Mouse (Mus musculus) embryo, embryonic 10.5 days (tissue): ENCODE results near the gene Acvr2a.
"Not testable (repeated sequence)": the region's sequence is repeated elsewhere in the genome, so short reads cannot be mapped to it uniquely, and the experiment has no call there.

Experiments
- DNase-seq: peaks from one replicate; pipeline ENCODE4 v3.0.0-alpha.2; 2015; ENCODE audit warnings: low spot score

The Acvr2a gene

DNA sequence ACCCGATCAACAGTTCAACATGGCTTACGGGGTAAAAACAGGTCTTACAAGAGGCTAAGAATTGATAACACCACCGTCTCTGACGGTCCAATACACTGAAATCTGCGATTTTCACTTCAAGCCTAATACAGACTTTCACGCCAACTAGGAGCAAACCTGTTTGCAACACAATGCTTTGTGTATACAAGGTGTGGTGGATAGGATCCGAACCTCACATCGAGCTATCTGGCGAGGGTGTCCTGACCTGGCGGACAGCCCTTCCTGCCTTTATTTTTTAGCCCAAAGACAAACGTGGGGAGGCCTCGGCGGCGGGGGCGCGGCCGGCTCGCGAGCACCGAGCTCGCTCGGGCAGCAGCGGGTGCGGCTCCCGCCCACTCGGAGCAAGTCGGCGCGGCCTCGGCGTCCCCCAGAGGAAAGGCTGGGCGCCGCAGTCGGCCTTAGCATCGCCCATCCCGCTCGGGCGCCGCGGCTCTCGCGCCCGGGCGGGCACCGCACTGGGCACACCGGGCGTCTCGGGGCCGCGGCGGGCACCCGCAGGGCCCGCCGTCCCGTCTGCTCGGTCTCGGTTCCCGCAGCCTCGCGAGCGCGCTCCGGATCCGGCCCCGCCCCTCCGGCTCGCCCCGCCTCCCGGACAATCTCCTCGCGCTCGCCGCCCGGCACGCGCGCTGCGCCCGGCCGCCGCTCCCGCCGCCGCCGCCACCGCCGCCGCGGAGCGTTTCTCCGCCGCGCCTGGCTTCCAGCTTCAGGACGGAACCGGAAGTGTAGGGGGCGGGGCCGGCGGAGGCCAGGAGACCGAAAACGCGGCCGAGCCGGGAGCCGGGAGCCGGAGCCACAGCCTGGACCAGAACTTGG, at the start of gene Acvr2a:
Gene Acvr2a (plus strand): TSS at position 739 of the 852 bp plus-strand sequence.
- DNase-seq, result peak; percentile 94

DNA sequence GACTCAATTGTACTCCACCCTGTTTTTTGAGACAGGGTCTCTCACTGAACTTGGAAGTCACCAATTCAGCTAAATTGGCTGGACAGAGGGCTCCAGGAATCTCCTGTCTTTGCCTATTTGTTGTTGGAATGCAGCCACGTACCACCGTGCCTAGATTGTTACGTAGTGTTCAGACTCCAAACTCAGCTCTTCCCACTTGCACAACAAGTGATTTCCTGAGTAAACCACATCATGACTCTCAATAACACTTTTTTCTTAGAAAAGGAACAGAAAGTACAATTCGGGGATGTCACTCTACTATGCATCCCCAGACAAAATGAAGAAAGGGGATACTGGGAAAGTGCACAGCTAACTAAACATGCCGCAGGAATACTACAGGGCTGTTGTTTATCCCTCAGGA, 47.4 kb upstream of the Acvr2a start:
- no peak for DNase-seq

DNA sequence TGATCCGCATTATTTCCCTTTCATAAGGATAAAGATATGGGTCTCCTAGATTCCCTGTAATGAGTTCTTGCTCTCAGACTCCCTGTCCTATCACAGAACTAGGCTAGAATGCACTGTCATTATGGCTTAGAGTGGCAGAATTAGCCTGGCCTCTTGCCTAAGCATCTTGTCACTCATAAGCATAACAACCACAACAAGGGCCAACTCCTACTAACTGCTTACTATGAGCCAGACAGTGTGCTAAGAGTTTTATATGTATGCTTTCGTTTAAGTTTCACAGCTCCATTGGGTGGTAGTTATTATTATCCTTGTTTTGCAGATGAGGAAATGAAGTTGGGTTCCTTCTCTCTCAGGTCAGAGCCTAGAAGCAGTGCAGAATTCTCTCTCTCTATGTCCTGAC, 46.1 kb upstream of the Acvr2a start:
- no peak for DNase-seq

DNA sequence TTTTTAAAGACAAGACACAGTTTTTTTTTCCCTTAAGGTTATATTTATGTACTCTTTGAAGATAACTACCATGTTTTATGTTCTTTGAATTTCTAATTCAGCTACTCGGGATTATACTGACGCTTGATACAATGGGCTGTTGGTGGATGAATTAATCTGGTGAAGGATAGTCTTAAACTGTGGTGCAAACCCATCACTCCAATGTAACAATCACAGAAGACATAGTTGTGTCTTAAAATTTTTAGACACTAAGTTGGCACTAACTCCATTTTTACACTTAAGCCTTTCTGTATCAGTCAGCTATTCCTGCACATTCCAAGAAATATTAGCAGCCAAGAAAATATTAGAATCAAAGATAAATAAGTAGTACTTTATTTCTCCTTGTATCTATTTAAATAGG, 45.7 kb upstream of the Acvr2a start:
- no peak for DNase-seq

DNA sequence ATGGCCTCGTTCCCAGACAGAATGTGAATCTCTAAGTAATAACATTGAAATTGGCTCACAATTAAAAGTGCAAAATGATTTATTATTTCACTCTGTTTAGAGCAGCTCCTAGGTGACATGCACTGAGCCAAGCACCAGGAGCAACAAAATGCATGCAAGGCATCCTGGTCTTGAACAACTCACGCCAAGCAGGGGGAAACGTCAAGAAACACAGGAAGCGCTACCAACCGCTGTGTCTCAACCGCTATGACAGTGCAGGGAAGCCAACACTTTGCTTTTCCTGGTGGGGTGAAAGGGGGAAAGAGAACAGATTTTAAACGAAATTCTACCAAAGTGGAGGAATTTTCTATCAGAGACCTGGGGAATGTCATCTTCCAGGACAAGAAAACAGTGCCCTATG, 43.8 kb upstream of the Acvr2a start:
- no peak for DNase-seq

DNA sequence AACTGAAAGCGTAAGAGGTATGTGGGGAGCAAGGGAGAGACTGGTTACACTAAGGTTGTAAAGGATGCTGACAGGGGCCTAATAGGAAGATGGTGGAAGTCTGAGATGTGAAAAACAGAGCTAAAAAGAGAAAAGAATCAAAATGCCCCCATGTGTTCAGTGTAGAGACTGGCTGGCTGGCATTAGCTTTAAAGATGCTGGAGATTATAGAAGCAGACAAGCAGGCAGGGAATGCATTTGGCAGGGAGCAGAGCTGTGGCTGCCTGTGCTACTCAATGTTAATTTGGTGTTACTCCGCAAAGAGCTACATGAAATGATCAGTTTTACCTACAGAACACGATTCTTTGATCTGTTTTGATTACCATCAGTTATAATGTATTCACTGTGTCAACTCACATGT, 43.3 kb upstream of the Acvr2a start:
- no peak for DNase-seq

DNA sequence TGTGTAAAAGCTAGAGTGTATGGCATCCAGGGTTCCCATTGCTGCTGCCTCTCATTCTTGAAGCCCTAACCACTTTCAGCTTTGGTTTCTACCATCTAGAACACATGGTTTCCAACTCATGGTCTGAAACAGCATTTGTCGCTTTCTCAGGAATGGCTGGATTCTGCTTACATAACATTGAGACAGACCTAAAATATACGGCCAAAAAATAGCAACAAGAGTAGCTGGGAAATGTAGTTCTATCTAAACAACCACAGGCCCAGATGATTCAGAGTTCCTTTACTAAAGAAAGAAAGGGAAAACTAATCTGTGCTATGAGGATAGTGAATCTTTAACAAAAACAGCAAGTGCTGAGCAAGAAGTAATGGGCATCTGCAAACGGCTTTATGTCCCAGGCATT, 38.6 kb upstream of the Acvr2a start:
- no peak for DNase-seq

DNA sequence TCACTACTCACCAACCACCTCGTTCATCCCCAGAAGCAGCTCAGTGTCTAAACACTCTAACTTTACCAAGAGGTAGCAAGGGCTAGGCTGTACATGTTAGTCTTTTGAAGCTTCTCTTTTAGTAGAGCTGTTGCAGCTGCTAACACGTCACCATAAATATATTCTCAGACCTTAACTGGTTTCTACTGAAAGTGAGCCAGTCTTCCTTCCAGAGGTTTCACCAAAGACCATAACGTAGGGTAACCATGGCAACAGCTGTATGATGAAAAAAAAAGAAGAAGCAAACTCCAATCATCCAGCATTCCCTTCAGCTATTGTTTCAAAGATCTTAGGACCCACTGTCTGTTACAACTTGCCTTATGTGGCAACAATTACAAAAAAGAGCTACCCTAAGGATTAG, 25.0 kb upstream of the Acvr2a start:
- DNase-seq, result peak; percentile 3

DNA sequence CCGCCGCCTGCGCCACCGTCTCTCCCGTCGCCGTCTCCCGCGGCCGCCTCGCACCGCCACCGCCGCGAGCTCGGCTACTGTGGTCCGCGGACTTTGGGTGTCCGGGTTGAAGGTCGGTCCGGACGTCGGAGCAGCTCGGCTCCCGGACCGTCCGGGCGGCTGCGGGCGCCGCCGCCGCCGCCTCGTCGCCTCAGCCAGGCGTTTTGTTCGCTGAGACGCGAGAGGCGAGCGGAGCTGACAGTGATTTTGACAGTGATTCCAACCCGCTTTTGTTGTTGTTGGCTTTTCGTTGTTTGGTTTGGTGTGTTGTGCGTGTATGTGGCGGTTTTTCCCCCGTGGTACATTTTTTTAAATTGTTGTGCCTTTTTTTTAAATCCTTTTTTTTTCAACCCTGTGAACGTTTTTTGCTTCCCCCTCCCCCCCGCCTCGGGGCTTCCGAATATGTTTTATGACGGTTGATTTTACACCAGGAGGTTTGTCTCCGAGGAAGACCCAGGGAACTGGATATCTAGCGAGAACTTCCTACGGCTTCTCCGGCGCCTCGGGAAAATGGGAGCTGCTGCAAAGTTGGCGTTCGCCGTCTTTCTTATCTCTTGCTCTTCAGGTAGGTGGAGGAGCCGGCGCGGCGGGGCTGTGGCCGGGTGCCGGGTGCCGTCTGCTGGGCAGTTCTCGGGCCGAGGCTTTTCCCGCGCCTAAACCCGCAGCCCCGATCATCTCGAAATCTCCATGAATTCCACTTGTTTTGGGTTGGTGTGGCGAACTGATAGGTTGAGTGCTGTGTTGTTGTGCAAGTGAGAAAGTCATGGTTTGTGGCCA, 522 bp downstream of the Acvr2a start:
- DNase-seq, result peak; percentile 60

DNA sequence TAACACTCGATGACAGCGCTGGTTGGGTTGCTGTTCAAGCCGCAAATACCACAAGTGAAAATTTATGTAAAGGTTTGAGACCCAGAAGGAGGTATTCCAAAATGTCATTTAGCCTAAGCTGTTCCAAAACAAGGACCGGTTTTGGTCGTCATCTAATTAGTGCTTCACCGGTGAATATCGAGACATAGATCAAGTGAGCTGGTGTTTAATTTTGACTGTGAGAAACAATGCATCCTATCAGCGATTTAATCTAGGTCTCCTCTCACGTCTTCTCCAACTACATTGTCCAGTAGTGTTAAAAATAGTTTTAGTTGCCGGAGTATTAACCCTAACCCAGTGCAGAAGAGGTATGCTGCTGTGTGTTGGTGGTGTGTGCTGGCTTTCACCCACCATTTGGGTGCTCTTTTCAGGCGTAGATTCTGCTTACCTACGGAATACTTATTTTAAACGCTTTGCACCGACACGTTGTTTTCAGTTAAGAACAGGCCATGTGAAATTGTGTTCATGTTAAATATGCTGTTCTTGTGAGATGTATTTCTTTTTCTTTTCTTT, 1.2 kb downstream of the Acvr2a start:
- peak; percentile 34 for DNase-seq

DNA sequence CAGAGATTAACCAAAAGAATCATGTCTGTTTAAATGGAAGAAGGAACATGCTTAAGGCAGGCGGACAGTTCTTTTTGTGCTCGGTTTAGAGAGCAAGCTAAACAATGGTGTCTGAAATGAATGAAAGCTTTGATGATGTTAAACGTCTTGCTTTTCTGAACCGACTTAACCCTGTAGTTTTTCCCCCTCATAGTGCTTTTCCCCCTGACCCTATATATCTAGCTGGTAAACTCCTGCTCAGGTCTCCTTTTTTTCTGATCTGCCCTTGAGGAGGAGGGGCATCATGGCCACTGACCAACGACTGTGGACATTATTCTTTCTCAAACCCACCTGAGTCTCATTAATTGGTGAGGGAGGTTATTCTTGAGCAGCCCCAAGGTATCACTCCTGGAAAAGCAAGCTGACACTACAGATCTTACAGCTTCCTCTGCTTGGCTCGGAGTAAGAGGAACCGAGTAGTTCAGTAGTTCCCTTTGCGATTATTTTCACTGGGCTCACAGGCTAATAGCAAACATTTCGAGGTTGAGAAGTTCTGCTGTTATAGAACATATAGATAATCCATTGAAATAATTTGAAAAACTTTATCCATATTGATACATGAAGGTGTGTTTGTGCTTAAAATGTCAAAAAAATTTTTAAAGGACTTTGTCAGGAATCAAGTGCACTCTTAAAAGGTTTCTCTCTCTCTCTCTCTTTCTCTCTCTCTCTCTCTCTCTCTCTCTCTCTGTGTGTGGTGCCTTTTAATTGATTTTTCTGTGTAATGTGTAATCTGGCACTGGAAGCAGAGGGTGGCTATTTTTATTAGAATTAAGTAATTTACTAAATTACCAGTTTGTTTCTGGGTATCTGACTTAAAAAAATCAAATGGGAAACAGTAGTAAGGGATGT, 2.5 kb downstream of the Acvr2a start:
- peak; percentile 24 for DNase-seq

DNA sequence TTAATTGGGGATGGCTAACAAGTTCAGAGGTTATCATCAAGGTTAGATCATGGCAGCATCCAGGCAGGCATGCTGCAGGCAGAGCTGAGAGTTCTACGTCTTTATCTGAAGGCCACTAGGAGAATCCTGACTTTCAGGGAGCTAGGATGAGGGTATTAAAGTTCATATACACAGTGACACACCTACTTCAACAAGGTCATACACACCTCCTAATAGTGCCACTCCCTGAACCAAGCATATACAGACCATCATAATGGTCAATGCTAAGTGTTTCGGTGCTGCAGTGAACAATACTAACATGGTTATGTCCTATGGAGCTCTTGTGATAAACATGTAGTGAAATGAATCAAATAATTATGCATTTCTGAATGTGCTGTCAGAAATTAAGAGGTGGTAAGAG, 12.0 kb downstream of the Acvr2a start:
- DNase-seq, result no peak

DNA sequence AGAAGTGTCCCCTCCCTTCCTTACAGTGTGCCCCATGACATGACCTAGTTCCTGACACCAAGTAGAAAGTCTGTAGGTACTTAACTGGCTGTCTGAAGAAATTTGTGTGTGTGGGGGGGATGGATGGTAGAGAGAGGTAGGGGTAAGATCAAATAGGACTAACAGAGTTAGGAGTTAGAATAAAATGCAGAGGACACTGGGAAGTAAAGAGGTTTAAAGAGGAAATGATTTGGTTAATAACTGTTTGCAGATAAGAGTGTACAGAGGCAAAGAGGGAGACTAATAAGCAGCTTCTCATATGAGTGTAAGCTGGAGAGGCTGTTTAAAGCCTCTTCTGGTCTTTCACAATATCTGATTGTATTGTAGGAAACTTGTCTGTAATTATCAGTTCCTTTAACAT, 12.5 kb downstream of the Acvr2a start:
- no peak for DNase-seq

DNA sequence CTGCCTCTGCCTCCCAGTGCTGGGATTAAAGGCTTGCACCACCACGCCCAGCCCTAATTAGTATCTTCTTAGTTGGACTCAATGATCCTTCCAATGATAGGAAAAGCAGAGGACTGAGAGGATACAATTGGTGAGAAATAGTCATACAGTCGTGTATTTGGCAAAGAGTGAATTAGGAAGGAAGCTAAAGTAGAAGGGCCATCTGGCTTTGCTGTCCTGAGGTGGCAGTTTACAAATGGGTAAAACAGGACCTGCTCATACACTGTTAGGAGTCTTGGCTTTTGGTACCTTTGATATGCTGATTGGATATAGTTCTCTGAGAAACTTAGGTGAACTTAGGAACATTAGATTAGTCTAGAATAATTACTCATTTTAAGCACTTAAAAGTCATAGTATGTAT, 16.6 kb downstream of the Acvr2a start:
- DNase-seq, result no peak

DNA sequence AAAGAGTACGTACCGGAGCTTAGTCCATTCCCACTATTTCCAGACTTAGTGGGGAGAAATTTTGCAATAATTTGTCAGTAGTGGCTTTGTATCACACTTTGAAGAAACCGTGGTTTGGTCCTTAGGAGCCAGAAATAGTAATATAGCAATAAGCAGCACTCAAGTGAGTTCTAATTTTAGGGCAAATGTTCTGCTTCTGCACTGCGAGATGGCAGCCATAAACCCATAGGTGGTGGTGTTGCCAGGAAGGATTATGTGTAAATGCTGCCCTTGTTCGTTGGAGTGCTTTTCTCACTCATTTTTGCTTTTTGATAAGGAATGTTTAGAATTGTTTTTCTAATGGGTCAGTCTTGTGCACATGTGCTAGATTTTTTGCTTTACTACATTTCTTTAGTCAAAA, 18.4 kb downstream of the Acvr2a start:
- no peak for DNase-seq

DNA sequence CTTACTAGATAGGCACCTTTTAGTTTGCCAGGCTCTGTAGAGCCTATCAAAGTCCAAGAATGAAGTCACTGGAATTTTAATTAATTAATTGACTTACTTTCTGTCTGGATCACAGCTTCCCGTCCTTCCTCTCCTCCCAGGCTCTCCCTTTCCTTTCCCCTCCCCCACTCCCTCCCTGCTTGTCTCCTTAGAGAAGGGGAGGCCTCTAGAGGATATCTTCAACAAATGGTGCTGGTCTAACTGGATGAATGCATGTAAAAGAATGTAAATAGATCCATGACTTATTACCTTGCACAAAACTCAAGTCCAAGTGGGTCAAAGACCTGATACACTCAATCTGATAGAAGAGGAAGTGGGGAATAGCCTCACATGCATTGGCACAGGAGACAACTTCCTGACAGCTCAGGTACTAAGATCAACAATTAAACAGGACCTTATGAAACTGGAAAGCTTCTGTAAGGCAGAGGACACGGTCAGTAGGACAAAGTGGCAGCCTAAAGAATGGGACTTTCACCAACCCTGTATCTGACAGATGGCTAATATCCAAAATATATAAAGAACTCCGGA, 20.1 kb downstream of the Acvr2a start:
- DNase-seq, result no peak

DNA sequence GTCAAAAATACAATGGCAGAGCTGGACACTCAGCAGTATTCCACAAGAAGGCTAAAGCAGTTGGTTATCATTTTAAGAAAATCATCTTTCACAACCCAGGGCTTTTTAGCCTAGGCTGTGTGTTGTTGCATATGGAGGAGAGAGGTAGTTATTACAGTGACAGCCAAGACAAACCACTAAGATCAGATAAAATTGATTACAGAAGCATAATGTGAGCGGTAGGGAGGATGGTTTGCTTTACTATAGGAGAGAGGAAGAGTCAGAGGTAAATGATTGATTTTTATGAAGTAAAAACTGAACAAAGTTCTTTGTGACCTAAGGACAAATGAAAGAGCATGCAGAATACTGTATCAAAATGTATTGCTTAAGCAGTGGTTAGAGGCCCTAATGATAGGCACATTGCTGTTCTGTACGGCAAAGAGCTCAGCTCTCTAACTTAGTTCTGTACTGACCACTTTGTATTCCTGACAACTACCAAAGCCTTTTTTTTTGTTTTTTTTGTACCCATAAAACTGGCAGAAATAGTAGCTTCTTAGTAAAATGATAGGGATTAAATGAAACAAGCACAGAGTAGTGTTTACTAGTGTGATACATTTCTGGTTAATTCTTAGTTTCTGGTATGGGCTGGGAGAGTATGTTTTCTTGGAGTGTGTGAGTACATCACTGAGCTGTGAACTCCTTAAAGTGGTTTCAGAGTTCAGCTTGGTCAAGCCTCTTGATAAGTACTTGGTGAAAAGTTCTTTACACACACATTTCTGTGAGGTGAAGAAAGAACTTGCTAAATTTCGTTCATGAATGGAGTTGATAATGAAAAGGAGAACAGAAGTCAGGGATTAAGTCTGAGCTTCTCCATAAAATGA, 27.9 kb downstream of the Acvr2a start:
- DNase-seq, result no peak

DNA sequence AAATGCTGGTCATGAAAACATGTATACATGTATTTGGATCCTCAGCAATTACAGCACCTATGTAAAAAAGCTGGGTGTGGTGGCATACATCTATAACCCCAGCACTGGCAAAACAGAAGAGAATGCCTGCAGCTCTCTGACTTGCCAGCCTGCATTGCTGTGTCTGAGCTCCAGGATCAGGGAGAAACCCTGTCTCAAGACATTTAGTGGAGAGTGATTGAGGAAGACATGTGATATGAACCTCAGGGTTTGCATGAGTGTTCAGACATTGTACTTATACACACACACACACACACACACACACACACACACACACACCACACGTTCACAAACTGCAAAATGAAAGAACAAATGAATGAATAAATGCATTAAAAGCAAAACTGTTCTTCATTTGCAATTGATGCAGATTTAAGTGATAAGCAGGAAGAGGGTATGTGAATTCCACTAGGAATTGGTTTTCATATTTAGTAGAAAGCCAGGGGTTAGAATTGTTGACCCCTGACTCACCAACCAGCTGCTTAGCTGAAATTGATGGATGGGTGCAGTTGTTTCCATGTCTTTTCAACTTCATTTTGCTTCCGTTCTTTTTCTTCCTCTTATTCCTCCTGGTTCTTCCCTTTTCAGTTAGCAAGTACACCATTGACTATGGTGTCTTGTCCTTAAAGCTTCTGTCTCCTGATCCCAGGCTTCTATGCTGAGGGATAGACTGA, 32.9 kb downstream of the Acvr2a start:
- peak; percentile 42 for DNase-seq

DNA sequence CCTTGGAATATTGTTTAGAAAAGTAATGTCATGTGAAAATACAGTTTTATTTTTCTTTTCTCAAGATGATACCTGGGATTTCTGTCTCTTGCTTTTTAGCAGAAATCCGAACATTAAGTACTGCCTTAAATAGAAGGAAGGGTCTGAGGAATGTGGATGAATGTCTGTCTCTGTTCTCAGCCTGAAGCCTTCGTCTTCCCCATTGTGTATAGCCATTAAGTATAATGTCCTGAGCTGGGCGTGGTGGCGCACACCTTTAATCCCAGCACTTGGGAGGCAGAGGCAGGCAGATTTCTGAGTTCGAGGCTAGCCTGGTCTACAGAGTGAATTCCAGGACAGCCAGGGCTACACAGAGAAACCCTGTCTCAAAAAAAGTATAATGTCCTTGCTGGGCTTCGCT, 51.7 kb downstream of the Acvr2a start:
- DNase-seq, result not testable (repeated sequence)
